Mouse (Mus musculus): ENCODE measurements around the gene Ccdc117.
"Not testable (repeated sequence)": the region's sequence is repeated elsewhere in the genome, so short reads cannot be mapped to it uniquely, and the experiment has no call there.

Ccdc117 gene

GRCm38 (mm10) chr11:5541799-5542481, at the start of gene Ccdc117:
Gene Ccdc117 (minus strand): TSS chr11:5542187.
- DNase-seq = peak; percentile 97

- DNase-seq = no peak
Measured at GRCm38 (mm10) chr11:5575046-5575445, 33.1 kb upstream of the Ccdc117 start.

GRCm38 (mm10) chr11:5573821-5574220, 31.8 kb upstream of the Ccdc117 start:
- DNase-seq = no peak

- no peak for DNase-seq
Measured at GRCm38 (mm10) chr11:5571856-5572255, 29.9 kb upstream of the Ccdc117 start.

- no peak for DNase-seq
Measured at GRCm38 (mm10) chr11:5569474-5569873, 27.5 kb upstream of the Ccdc117 start, which contains the start of gene Ankrd36. Gene Ankrd36 (plus strand): TSS chr11:5569684.

GRCm38 (mm10) chr11:5568082-5568481, 26.1 kb upstream of the Ccdc117 start:
- DNase-seq = no peak

- no peak for DNase-seq
Measured at GRCm38 (mm10) chr11:5567654-5568053, 25.7 kb upstream of the Ccdc117 start.

- no peak for DNase-seq
Measured at GRCm38 (mm10) chr11:5566506-5566905, 24.5 kb upstream of the Ccdc117 start.

GRCm38 (mm10) chr11:5565596-5565995, 23.6 kb upstream of the Ccdc117 start:
- no peak for DNase-seq

- DNase-seq = no peak
Measured at GRCm38 (mm10) chr11:5563898-5564297, 21.9 kb upstream of the Ccdc117 start.

GRCm38 (mm10) chr11:5562625-5563268, 20.8 kb upstream of the Ccdc117 start:
- DNase-seq = no peak

GRCm38 (mm10) chr11:5560273-5560672, 18.3 kb upstream of the Ccdc117 start:
- no peak for DNase-seq

- DNase-seq = no peak
Measured at GRCm38 (mm10) chr11:5551931-5552330, 9.9 kb upstream of the Ccdc117 start.

GRCm38 (mm10) chr11:5551430-5551829, 9.4 kb upstream of the Ccdc117 start:
- no peak for DNase-seq

GRCm38 (mm10) chr11:5546693-5547092, 4.7 kb upstream of the Ccdc117 start:
- DNase-seq = no peak

GRCm38 (mm10) chr11:5545457-5545856, 3.5 kb upstream of the Ccdc117 start:
- DNase-seq = no peak

- DNase-seq = not testable (repeated sequence)
Measured at GRCm38 (mm10) chr11:5544709-5545108, 2.7 kb upstream of the Ccdc117 start.

GRCm38 (mm10) chr11:5543281-5543680, 1.3 kb upstream of the Ccdc117 start:
- DNase-seq = no peak

GRCm38 (mm10) chr11:5542482-5543185, 647 bp upstream of the Ccdc117 start:
- no peak for DNase-seq

GRCm38 (mm10) chr11:5541230-5541798, 673 bp downstream of the Ccdc117 start:
- no peak for DNase-seq

- no peak for DNase-seq
Measured at GRCm38 (mm10) chr11:5540331-5540730, 1.7 kb downstream of the Ccdc117 start.

GRCm38 (mm10) chr11:5537454-5537853, 4.5 kb downstream of the Ccdc117 start:
- DNase-seq = not testable (repeated sequence)

GRCm38 (mm10) chr11:5533108-5533507, 8.9 kb downstream of the Ccdc117 start:
- DNase-seq = no peak
